Mouse (Mus musculus) ES-Bruce4 (cell line): Measurements from ENCODE around the gene Yju2. TPM values are rescaled to one million over a fixed set of nuclear protein-coding genes. Genes with fewer than 3 reads are reported as not detected.
"Not testable (repeated sequence)": the region's sequence is repeated elsewhere in the genome, so short reads cannot be mapped to it uniquely, and the experiment has no call there.

Experiments used
- H3K27ac ChIP-seq: 2 replicates; pipeline ENCODE4 v1.5.1; 2012; ENCODE audit warnings: low read length, inconsistent platforms; ENCODE audit not compliant: insufficient read depth
- H3K27me3 ChIP-seq: 2 replicates; pipeline ENCODE4 v1.6.1; 2012; ENCODE audit warnings: mild to moderate bottlenecking, low read length, inconsistent platforms; ENCODE audit not compliant: control insufficient read depth, poor library complexity, insufficient read depth, severe bottlenecking
- H3K36me3 ChIP-seq: 2 replicates; pipeline ENCODE4 v1.6.1; 2012; ENCODE audit warnings: inconsistent platforms, mild to moderate bottlenecking, low read length, moderate library complexity; ENCODE audit not compliant: control insufficient read depth, poor library complexity, insufficient read depth, severe bottlenecking
- H3K4me1 ChIP-seq: one replicate; pipeline ENCODE4 v1.8.1; 2011; ENCODE audit warnings: low read length; ENCODE audit not compliant: control insufficient read depth, insufficient read depth
- H3K4me3 ChIP-seq: 2 replicates; pipeline ENCODE4 v1.5.1; 2011; ENCODE audit warnings: low read depth, mild to moderate bottlenecking, low read length
- H3K9ac ChIP-seq: 2 replicates; pipeline ENCODE4 v1.6.1; 2012; ENCODE audit warnings: low read depth, mild to moderate bottlenecking, inconsistent platforms; ENCODE audit not compliant: poor library complexity, severe bottlenecking
- H3K9me3 ChIP-seq: replicated peaks from 2 replicates; pipeline ENCODE4 v1.6.1; 2012; ENCODE audit warnings: mild to moderate bottlenecking, low read length, inconsistent platforms; ENCODE audit not compliant: control insufficient read depth, poor library complexity, insufficient read depth, severe bottlenecking
- CTCF ChIP-seq: IDR thresholded peaks from one replicate; pipeline ENCODE4 v1.8.1; 2011; ENCODE audit warnings: low read depth, low read length
- EP300 ChIP-seq: IDR thresholded peaks from 2 replicates; pipeline ENCODE4 v1.6.1; 2011; ENCODE audit warnings: low read depth, low read length; ENCODE audit not compliant: insufficient read depth
- POLR2A ChIP-seq: IDR thresholded peaks from one replicate; pipeline ENCODE4 v1.8.1; 2011; ENCODE audit warnings: low read length; ENCODE audit not compliant: insufficient read depth
- polyA plus RNA-seq: library from polyadenylated mRNA; stranded (reverse); fragments of >200 nt; gene quantifications from 2 replicates; pipeline ENCODE4 v1.2.4, GENCODE M21; 2011; ENCODE audit warnings: low read depth; ENCODE audit not compliant: missing spikeins, insufficient read depth, insufficient read length

The Yju2 gene
- polyA plus RNA-seq = 10.7 and 11.0 TPM in 2 replicates

DNA sequence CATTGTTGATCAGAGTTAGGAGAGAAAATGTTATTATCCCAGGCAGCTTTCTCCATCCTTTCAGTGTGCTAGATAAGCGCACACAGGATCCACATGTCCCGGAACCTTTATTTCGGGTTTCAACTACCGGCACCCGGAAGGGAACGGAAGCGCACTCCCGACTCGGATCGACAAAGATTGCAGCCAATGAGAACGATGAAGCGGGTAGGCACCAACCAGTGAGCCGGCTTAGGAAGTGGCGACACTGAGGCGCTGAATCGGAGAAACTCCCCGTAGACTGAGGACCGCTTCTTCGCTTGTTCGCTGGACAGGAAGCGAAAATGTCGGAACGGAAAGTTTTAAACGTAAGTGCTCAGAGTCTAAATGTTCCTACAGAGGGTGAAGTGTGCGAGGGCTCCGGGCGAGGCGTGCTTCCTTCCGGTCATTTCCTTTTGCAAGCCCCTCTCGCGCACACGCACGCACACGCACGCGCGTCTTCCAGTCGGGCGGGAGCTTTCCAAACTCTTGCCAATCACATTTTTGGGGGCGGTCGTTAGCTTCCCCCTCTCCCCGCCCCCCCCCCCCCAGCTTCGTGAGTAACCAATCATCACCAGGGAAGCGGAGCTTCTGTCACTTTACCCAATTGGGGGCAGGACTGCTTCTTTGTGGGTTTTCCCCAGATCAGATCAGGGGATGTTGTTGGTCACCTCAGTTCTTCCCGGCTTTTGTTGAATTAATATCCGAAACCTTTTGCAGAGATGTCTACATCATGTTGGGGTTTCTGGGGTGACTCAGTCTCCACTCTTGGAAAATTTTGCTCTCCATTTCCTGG lies at the start of gene Yju2:
Yju2 (plus strand) TSS at position 182 of the 811 bp plus-strand sequence.
- Histone ChIP-seq H3K9me3 (no peaks in the 10 kb centered on the region), H3K9ac (peak within 1 kb of the TSS; percentile 51), H3K27me3 (no peaks in the 10 kb centered on the region), H3K4me1 (peaks cover 3% of the 10 kb centered on the region), H3K4me3 (peak within 1 kb of the TSS; percentile 89), H3K36me3 (no peaks in the 10 kb centered on the region), H3K27ac (peak within 1 kb of the TSS; percentile 58)
- TF ChIP-seq POLR2A = peak; percentile 31
- TF ChIP-seq EP300 = no peak

DNA sequence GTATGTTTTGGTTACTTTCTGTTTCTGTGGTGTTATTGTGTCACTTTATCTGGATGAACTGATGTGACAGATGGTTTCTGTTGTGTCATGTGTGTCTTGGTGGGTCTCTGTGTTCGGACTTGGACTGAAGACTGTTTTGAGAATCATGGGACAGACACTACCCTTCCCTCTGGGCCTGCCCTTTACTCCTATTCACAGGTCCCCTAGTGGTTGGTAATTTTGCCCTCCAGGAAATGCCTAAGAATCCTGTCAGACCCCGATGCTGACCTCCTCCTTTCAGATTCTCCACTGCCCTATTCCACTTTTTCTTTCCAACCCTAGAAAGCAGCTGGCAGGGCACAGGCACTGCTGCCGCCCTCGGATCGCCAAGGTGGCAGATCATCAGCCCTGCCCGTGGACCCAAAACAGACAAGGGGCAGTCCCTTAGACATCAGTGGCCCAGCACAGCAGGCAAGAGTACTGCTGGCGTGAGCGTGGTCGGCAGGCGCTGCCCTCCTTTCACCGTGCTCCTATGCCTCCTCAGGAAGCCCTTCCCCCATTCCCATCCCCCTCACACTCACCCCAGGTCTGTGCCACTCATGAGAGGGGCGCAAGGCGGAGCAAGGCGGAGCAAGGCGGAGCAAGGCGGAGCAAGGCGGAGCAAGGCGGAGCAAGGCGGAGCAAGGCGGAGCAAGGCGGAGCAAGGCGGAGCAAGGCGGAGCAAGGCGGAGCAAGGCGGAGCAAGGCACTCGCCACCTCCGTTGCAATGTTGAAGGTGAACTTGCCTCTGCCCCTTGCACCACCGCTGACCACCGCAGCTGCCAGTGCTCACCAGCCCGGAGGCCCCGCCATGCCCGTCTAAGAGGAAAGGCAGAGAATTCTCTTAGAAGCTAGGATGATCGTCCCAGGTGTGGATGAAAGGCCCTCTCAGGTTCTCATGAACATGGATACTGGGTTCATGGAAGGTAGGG lies 27.1 kb upstream of the Yju2 start:
- Histone ChIP-seq H3K9me3 (peaks cover 14% of the 10 kb centered on the region), H3K4me3 (peak overlapping the region; percentile 88), H3K9ac (peak overlapping the region; percentile 49), H3K4me1 (peaks cover 2% of the 10 kb centered on the region), H3K27me3 (no peaks in the 10 kb centered on the region), H3K36me3 (no peaks in the 10 kb centered on the region), H3K27ac (no peak overlapping the region)
- TF ChIP-seq EP300 = no peak
- TF ChIP-seq POLR2A = no peak
- no peak for TF ChIP-seq CTCF

DNA sequence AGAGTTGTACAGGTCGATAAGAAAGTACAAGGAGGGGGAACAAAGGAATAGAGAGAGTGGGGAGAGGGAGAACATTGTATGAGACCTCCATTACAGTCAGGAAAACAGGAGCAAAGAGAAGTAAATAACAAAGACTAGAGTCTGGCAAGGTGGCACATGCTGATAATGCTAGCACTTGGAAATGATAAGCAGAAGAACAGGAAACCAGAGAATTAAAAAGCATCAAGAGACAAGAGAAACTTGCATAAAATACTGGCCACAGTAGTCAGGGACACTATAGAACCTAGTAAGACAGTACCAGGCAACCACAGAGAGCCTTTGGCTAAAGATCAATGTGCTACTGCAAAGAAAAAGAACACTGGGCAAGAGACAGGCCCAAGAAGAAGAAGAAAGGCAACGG lies 26.3 kb upstream of the Yju2 start:
- TF ChIP-seq EP300 = no peak
- TF ChIP-seq CTCF = no peak
- TF ChIP-seq POLR2A = no peak
- Histone ChIP-seq H3K9me3 (peaks cover 14% of the 10 kb centered on the region), H3K9ac (peak overlapping the region; percentile 49), H3K27ac (no peak overlapping the region), H3K4me3 (peak overlapping the region; percentile 88), H3K4me1 (peaks cover 2% of the 10 kb centered on the region), H3K36me3 (no peaks in the 10 kb centered on the region), H3K27me3 (no peaks in the 10 kb centered on the region)

DNA sequence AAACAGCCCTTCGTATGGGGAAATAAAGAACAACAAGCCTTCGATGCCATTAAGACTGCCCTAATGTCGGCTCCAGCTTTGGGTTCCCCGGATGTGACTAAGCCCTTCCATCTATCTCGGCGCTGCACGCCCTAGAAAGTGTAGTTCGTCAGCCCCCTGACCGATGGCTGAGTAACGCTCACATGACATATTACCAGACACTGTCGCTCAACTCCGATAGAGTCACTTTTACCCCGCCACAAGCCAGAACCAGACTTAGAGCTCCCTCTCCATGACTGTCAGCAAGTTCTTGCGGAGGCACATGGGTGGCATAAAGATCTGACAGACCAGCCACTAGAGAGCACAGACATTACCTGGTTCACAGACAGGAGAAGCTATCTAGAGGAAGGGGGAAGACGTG lies 25.7 kb upstream of the Yju2 start:
- peaks cover 14% of the 10 kb centered on the region for H3K9me3 ChIP-seq
- H3K4me1 ChIP-seq = peaks cover 2% of the 10 kb centered on the region
- no peak overlapping the region for H3K27ac ChIP-seq
- no peak overlapping the region for H3K9ac ChIP-seq
- H3K36me3 ChIP-seq = no peaks in the 10 kb centered on the region
- H3K27me3 ChIP-seq = no peaks in the 10 kb centered on the region
- H3K4me3 ChIP-seq = no peak overlapping the region
- TF ChIP-seq EP300 = no peak
- TF ChIP-seq POLR2A = no peak
- no peak for TF ChIP-seq CTCF

DNA sequence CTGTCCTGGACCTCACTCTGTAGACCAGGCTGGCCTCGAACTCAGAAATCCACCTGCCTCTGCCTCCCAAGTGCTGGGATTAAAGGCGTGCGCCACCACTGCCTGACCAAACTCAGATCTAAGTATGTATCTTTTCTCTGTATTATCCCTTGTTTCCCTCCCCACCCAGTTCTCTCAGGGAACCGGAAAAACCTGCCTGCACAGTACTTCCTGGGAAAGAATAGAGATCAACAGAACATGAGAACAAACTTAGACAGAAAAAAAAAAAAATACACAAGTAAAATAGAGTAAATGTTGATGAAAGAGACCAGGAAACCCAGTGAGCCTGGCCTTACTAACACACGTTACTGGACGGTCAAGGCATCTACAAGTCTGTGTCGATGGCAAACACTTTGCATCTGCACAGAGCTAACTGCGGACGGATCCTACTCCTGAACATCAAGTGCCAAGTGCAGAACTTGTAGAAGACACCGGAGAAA lies 14.5 kb upstream of the Yju2 start:
- H3K9me3 ChIP-seq, H3K27me3 ChIP-seq, H3K4me1 ChIP-seq, H3K36me3 ChIP-seq: not testable (repeated sequence)
- Histone ChIP-seq H3K27ac (peak overlapping the region; percentile 46), H3K4me3 (peak overlapping the region; percentile 99), H3K9ac (peak overlapping the region; percentile 55)

DNA sequence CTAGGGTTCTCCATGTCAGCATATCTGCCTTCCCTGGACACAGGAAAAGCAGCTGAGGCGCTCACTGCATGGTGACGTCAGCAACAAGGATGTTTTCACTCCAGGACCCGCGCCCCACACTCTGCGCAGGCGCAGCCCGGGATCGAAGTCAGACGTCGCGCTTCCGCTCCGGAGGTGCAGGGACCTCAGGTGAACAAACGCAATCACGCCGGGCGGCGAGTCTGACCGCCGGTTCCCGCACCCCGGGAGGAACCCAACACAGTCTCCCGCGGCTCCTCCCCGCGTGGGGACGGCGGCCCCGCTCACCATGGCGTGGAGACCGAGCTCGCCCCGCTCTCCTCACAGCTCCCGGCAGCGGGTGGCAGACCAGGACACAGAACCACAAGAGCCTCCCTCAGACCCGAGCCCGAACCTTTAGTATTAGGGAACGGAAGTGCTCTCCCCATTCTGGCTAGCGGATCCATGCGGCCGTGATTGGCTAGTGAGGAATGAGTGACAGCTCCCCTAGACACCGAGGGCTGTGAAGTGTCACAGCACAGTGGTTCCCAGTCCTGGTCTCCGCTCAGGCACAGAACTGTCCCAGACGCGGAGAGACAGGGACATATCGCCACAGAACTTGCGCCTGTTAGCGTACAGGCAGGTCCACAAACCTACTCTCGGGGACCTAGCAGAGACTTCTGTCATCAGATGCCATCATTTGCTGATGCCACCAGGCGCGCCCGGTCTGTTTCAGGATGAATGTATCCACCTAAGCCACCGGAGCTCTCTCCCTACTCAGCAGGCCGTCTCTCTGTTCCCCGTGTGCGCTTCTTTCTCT lies 13.8 kb upstream of the Yju2 start:
- not testable (repeated sequence) for H3K36me3 ChIP-seq, H3K4me1 ChIP-seq, H3K9me3 ChIP-seq, H3K27me3 ChIP-seq
- Histone ChIP-seq H3K4me3 (peak overlapping the region; percentile 99), H3K27ac (0 out of 2 replicates have a peak overlapping the region, but pooled peaks have one; percentile 43), H3K9ac (peak overlapping the region; percentile 55)
